Mouse (Mus musculus): ENCODE results near the gene Atp1a4. TPM values are rescaled to one million over a fixed set of nuclear protein-coding genes. Genes with fewer than 3 reads are reported as not detected.
"Not testable (repeated sequence)": the region's sequence is repeated elsewhere in the genome, so short reads cannot be mapped to it uniquely, and the experiment has no call there.

Atp1a4 gene
- polyA plus RNA-seq, 1 experiment, result 331 TPM

GRCm38 (mm10) chr1:172271765-172272164 is 13.6 kb upstream of the Atp1a4 start:
- Histone ChIP-seq H3K27ac (ENCODE audit: control insufficient read depth, insufficient read depth, low read depth, low read length) (no peak overlapping the region), H3K4me3 (ENCODE audit: control insufficient read depth, low read depth, low read length) (peak overlapping the region; percentile 36), H3K36me3 (ENCODE audit: control insufficient read depth, insufficient read depth, low read length) (no peaks in the 10 kb centered on the region), H3K4me1 (ENCODE audit: control insufficient read depth, insufficient read depth, low read length) (peaks cover 3% of the 10 kb centered on the region; the same call in 1 of the 2 replicates), H3K27me3 (ENCODE audit: control insufficient read depth, insufficient read depth, low read length) (no peaks in the 10 kb centered on the region)
- peak; percentile 21; the same call in 1 of the 2 replicates for TF ChIP-seq POLR2A (IDR thresholded peaks at IDR 0.05; ENCODE audit: control insufficient read depth, low read depth, low read length)
- TF ChIP-seq CTCF (IDR thresholded peaks at IDR 0.05; ENCODE audit: control insufficient read depth, insufficient read depth, insufficient replicate concordance, low read depth, low read length), result no peak

- H3K27ac ChIP-seq (ENCODE audit: control insufficient read depth, insufficient read depth, low read depth, low read length), result no peak overlapping the region
- peaks cover 3% of the 10 kb centered on the region; the same call in 1 of the 2 replicates for H3K4me1 ChIP-seq (ENCODE audit: control insufficient read depth, insufficient read depth, low read length)
- no peaks in the 10 kb centered on the region for H3K36me3 ChIP-seq (ENCODE audit: control insufficient read depth, insufficient read depth, low read length)
- TF ChIP-seq POLR2A (IDR thresholded peaks at IDR 0.05; ENCODE audit: control insufficient read depth, low read depth, low read length) (no peak), CTCF (IDR thresholded peaks at IDR 0.05; ENCODE audit: control insufficient read depth, insufficient read depth, insufficient replicate concordance, low read depth, low read length) (no peak)
- no peaks in the 10 kb centered on the region for H3K27me3 ChIP-seq (ENCODE audit: control insufficient read depth, insufficient read depth, low read length)
- no peak overlapping the region for H3K4me3 ChIP-seq (ENCODE audit: control insufficient read depth, low read depth, low read length)
These were observed 13.0 kb upstream of the Atp1a4 start for GRCm38 (mm10) chr1:172271208-172271607.

GRCm38 (mm10) chr1:172261477-172262078 is 3.4 kb upstream of the Atp1a4 start, which contains the start of gene Igsf8:
Gene Igsf8, plus strand, starts transcription at chr1:172261641.
- no peak within 1 kb of the TSS for H3K4me3 ChIP-seq (ENCODE audit: control insufficient read depth, low read depth, low read length)

GRCm38 (mm10) chr1:172247679-172248078 is 10.5 kb downstream of the Atp1a4 start:
- no peaks in the 10 kb centered on the region for H3K36me3 ChIP-seq (ENCODE audit: control insufficient read depth, insufficient read depth, low read length)
- TF ChIP-seq CTCF (IDR thresholded peaks at IDR 0.05; ENCODE audit: control insufficient read depth, insufficient read depth, insufficient replicate concordance, low read depth, low read length), result peak; percentile 29; the same call in 1 of the 2 replicates
- no peak for TF ChIP-seq POLR2A (IDR thresholded peaks at IDR 0.05; ENCODE audit: control insufficient read depth, low read depth, low read length)

More at GRCm38 (mm10) chr1:172261477-172262078, 3.4 kb upstream of the Atp1a4 start, which contains the start of gene Igsf8:
- H3K27ac ChIP-seq (ENCODE audit: control insufficient read depth, insufficient read depth, low read depth, low read length), result no peak within 1 kb of the TSS
- H3K27me3 ChIP-seq (ENCODE audit: control insufficient read depth, insufficient read depth, low read length), result no peaks in the 10 kb centered on the region
- no peak for TF ChIP-seq CTCF (IDR thresholded peaks at IDR 0.05; ENCODE audit: control insufficient read depth, insufficient read depth, insufficient replicate concordance, low read depth, low read length)
- TF ChIP-seq POLR2A (IDR thresholded peaks at IDR 0.05; ENCODE audit: control insufficient read depth, low read depth, low read length), result no peak
- no peaks in the 10 kb centered on the region for H3K4me1 ChIP-seq (ENCODE audit: control insufficient read depth, insufficient read depth, low read length)
- no peaks in the 10 kb centered on the region for H3K36me3 ChIP-seq (ENCODE audit: control insufficient read depth, insufficient read depth, low read length)

GRCm38 (mm10) chr1:172247216-172247615 is 11.0 kb downstream of the Atp1a4 start:
- TF ChIP-seq CTCF (IDR thresholded peaks at IDR 0.05; ENCODE audit: control insufficient read depth, insufficient read depth, insufficient replicate concordance, low read depth, low read length) (no peak), POLR2A (IDR thresholded peaks at IDR 0.05; ENCODE audit: control insufficient read depth, low read depth, low read length) (no peak)
- no peaks in the 10 kb centered on the region for H3K27me3 ChIP-seq (ENCODE audit: control insufficient read depth, insufficient read depth, low read length)
- no peaks in the 10 kb centered on the region for H3K36me3 ChIP-seq (ENCODE audit: control insufficient read depth, insufficient read depth, low read length)
- H3K4me3 ChIP-seq (ENCODE audit: control insufficient read depth, low read depth, low read length), result no peak overlapping the region
- H3K27ac ChIP-seq (ENCODE audit: control insufficient read depth, insufficient read depth, low read depth, low read length), result no peak overlapping the region
- peaks cover 4% of the 10 kb centered on the region for H3K4me1 ChIP-seq (ENCODE audit: control insufficient read depth, insufficient read depth, low read length)

More at GRCm38 (mm10) chr1:172247679-172248078, 10.5 kb downstream of the Atp1a4 start:
- Histone ChIP-seq H3K4me3 (ENCODE audit: control insufficient read depth, low read depth, low read length) (no peak overlapping the region), H3K4me1 (ENCODE audit: control insufficient read depth, insufficient read depth, low read length) (peaks cover 4% of the 10 kb centered on the region), H3K27me3 (ENCODE audit: control insufficient read depth, insufficient read depth, low read length) (no peaks in the 10 kb centered on the region), H3K27ac (ENCODE audit: control insufficient read depth, insufficient read depth, low read depth, low read length) (no peak overlapping the region)

GRCm38 (mm10) chr1:172244645-172245044 is 13.6 kb downstream of the Atp1a4 start:
- not testable (repeated sequence) for H3K27me3 ChIP-seq (ENCODE audit: control insufficient read depth, insufficient read depth, low read length); H3K4me3 ChIP-seq (ENCODE audit: control insufficient read depth, low read depth, low read length); H3K4me1 ChIP-seq (ENCODE audit: control insufficient read depth, insufficient read depth, low read length); H3K36me3 ChIP-seq (ENCODE audit: control insufficient read depth, insufficient read depth, low read length); H3K27ac ChIP-seq (ENCODE audit: control insufficient read depth, insufficient read depth, low read depth, low read length)

GRCm38 (mm10) chr1:172243547-172244205 is 14.5 kb downstream of the Atp1a4 start:
- Histone ChIP-seq H3K36me3 (ENCODE audit: control insufficient read depth, insufficient read depth, low read length) (no peaks in the 10 kb centered on the region), H3K27me3 (ENCODE audit: control insufficient read depth, insufficient read depth, low read length) (no peaks in the 10 kb centered on the region), H3K27ac (ENCODE audit: control insufficient read depth, insufficient read depth, low read depth, low read length) (no peak overlapping the region), H3K4me1 (ENCODE audit: control insufficient read depth, insufficient read depth, low read length) (peaks cover 4% of the 10 kb centered on the region), H3K4me3 (ENCODE audit: control insufficient read depth, low read depth, low read length) (no peak overlapping the region)
- TF ChIP-seq POLR2A (IDR thresholded peaks at IDR 0.05; ENCODE audit: control insufficient read depth, low read depth, low read length) (no peak), CTCF (IDR thresholded peaks at IDR 0.05; ENCODE audit: control insufficient read depth, insufficient read depth, insufficient replicate concordance, low read depth, low read length) (no peak)

All from testis, adult 2 months (tissue).